Comparison of ENCODE assay signal across 9 mouse cellular contexts in genomic region chr19:8870838-8871237, GRCm38 (mm10). TPM values are rescaled to one million over a fixed set of nuclear protein-coding genes. Genes with fewer than 3 reads are reported as not detected.
DNase-seq lines count a peak whose midpoint lies in the region; ATAC-seq and TF ChIP-seq lines count a peak whose summit lies in the region.
"Had no signal": no experiment of that assay in that cellular context is flagged by ENCODE, and none has a peak within 500 bp of the region (broad histone marks: within the 10 kb centered on the region; RNA-seq: fewer than 3 reads in every experiment).

No protein-coding gene starts in this region.

- H3K4me2 ChIP-seq in embryonic facial prominence, embryonic 13.5 days: peak overlapping the region; percentile 85
- H3K4me2 ChIP-seq in intestine, embryonic 15.5 days (replicated peaks): peak overlapping the region; percentile 55
- peak overlapping the region; percentile 92 for H3K4me2 ChIP-seq in neural tube, embryonic 12.5 days (replicated peaks)

- no peaks in the 10 kb centered on the region for H3K79me2 ChIP-seq in liver, adult 2 months (ENCODE audit: control insufficient read depth, insufficient read depth, low read length)

- H3K4me3 ChIP-seq in liver, adult 2 months (ENCODE audit: insufficient read depth, low read depth, low read length): peak overlapping the region; percentile 82
- peak overlapping the region; percentile 83 for H3K4me3 ChIP-seq in embryonic facial prominence, embryonic 13.5 days
- peak overlapping the region; percentile 68 for H3K4me3 ChIP-seq in intestine, embryonic 15.5 days (replicated peaks)
- peak overlapping the region; percentile 79 for H3K4me3 ChIP-seq in neural tube, embryonic 12.5 days

- no peak for TF ChIP-seq POLR2A in liver, adult 2 months (IDR thresholded peaks at IDR 0.05; ENCODE audit: extremely low read depth, insufficient read depth, low read length)

- DNase-seq in liver, adult 2 months (ENCODE audit: extremely low read depth, low read depth, low spot score): no peak
- no peak for DNase-seq in liver
- DNase-seq in adrenal gland, adult 8-10 months: no peak
- no peak for DNase-seq in adrenal gland, adult (ENCODE audit: inconsistent age in 2 of 2, low spot score in 1 of 2)
- DNase-seq in cerebellum, adult 9-10 months: no peak

- H3K9ac ChIP-seq in liver, adult 2 months (ENCODE audit: low read depth, low read length): peak overlapping the region; percentile 39
- H3K9ac ChIP-seq in embryonic facial prominence, embryonic 13.5 days: peak overlapping the region; percentile 92
- H3K9ac ChIP-seq in intestine, embryonic 15.5 days: peak overlapping the region; percentile 55
- H3K9ac ChIP-seq in neural tube, embryonic 12.5 days: peak overlapping the region; percentile 96

- H3K36me3 ChIP-seq in liver, adult 2 months (ENCODE audit: control insufficient read depth, insufficient read depth, low read length): peaks cover 16% of the 10 kb centered on the region
- peaks cover 28% of the 10 kb centered on the region for H3K36me3 ChIP-seq in embryonic facial prominence, embryonic 13.5 days
- peaks cover 15% of the 10 kb centered on the region for H3K36me3 ChIP-seq in intestine, embryonic 15.5 days
- H3K36me3 ChIP-seq in neural tube, embryonic 12.5 days: peaks cover 27% of the 10 kb centered on the region

- H3K9me3 ChIP-seq in embryonic facial prominence, embryonic 13.5 days: no peaks in the 10 kb centered on the region
- H3K9me3 ChIP-seq in intestine, embryonic 15.5 days: no peaks in the 10 kb centered on the region
- H3K9me3 ChIP-seq in neural tube, embryonic 12.5 days: no peaks in the 10 kb centered on the region

- 6% methylated on average over 9 of the region's 9 CpGs for WGBS in liver, adult 2 months
- WGBS in embryonic facial prominence, embryonic 13.5 days: 55% methylated on average over 9 of the region's 9 CpGs
- 43% methylated on average over 9 of the region's 9 CpGs for WGBS in intestine, embryonic 15.5 days
- WGBS in neural tube, embryonic 12.5 days: 64% methylated on average over 9 of the region's 9 CpGs

- H3K27me3 ChIP-seq in liver, adult 2 months (ENCODE audit: control insufficient read depth, insufficient read depth, low read length): no peaks in the 10 kb centered on the region
- no peaks in the 10 kb centered on the region for H3K27me3 ChIP-seq in embryonic facial prominence, embryonic 13.5 days
- H3K27me3 ChIP-seq in intestine, embryonic 15.5 days (replicated peaks): no peaks in the 10 kb centered on the region
- H3K27me3 ChIP-seq in neural tube, embryonic 12.5 days (replicated peaks): no peaks in the 10 kb centered on the region

- ATAC-seq in embryonic facial prominence, embryonic 13.5 days (ENCODE audit: insufficient number of reproducible peaks, insufficient read depth, low FRiP score, low TSS enrichment, low read depth): no peak
- peak; percentile 44 for ATAC-seq in intestine, embryonic 15.5 days
- ATAC-seq in neural tube, embryonic 12.5 days (ENCODE audit: low FRiP score, low read depth): peak; percentile 51

- peaks cover 13% of the 10 kb centered on the region; the same call in 1 of the 2 replicates for H3K4me1 ChIP-seq in liver, adult 2 months (ENCODE audit: control insufficient read depth, insufficient read depth, low read length)
- H3K4me1 ChIP-seq in embryonic facial prominence, embryonic 13.5 days: peaks cover 12% of the 10 kb centered on the region
- peaks cover 6% of the 10 kb centered on the region for H3K4me1 ChIP-seq in intestine, embryonic 15.5 days (replicated peaks)
- H3K4me1 ChIP-seq in neural tube, embryonic 12.5 days: peaks cover 9% of the 10 kb centered on the region

- peak overlapping the region; percentile 56 for H3K27ac ChIP-seq in liver, adult 2 months (replicated peaks; ENCODE audit: insufficient read depth, low read depth, low read length)
- H3K27ac ChIP-seq in embryonic facial prominence, embryonic 13.5 days: peak overlapping the region; percentile 73
- peak overlapping the region; percentile 59 for H3K27ac ChIP-seq in intestine, embryonic 15.5 days
- H3K27ac ChIP-seq in neural tube, embryonic 12.5 days: peak overlapping the region; percentile 23; the same call in 1 of the 2 replicates

- no peak for TF ChIP-seq CTCF in liver, adult 2 months (IDR thresholded peaks at IDR 0.05; ENCODE audit: low read depth, low read length)

RNA-seq across cellular contexts. Expression of gene Ubxn1, which starts 0.5 kb away (rescaled TPM):
- 82.7 and 88.4 TPM in 2 replicates for total RNA-seq in liver, adult 2 months (2014; rRNA removed)
- 128 and 133 TPM in 2 replicates for polyA plus RNA-seq in liver, adult 2 months (2012; rRNA removed)
- polyA plus RNA-seq in embryonic facial prominence, embryonic 13.5 days (2015; fragmentation: Nextera tagmentation; extraction: Ambion mirVana): 184 and 189 TPM in 2 replicates
- polyA plus RNA-seq in intestine, embryonic 15.5 days (2015; fragmentation: Nextera tagmentation; extraction: Ambion mirVana): 163 and 167 TPM in 2 replicates
- 186 and 193 TPM in 2 replicates for polyA plus RNA-seq in neural tube, embryonic 12.5 days (2016; fragmentation: Nextera tagmentation; extraction: Ambion mirVana)
- total RNA-seq in adrenal gland, adult 8-10 months (2022): 100 to 1,000 TPM; 203 to 231 (median 218) TPM

RNA-seq across cellular contexts. Expression of gene Uqcc3, which starts 9.9 kb away (rescaled TPM):
- 21.3 and 27.7 TPM in 2 replicates for total RNA-seq in liver, adult 2 months (2014; rRNA removed)
- 32.6 and 38.8 TPM in 2 replicates for polyA plus RNA-seq in liver, adult 2 months (2012; rRNA removed)
- 64.2 and 72.3 TPM in 2 replicates for polyA plus RNA-seq in embryonic facial prominence, embryonic 13.5 days (2015; fragmentation: Nextera tagmentation; extraction: Ambion mirVana)
- polyA plus RNA-seq in intestine, embryonic 15.5 days (2015; fragmentation: Nextera tagmentation; extraction: Ambion mirVana): 62.7 and 63.9 TPM in 2 replicates
- 62.2 and 66.0 TPM in 2 replicates for polyA plus RNA-seq in neural tube, embryonic 12.5 days (2016; fragmentation: Nextera tagmentation; extraction: Ambion mirVana)
- total RNA-seq in adrenal gland, adult 8-10 months (2022): 10 to 100 TPM; 53.2 to 91.0 (median 63.1) TPM

RNA-seq across cellular contexts. Expression of gene Lbhd1, which starts 12.7 kb away (rescaled TPM):
- 2.5 and 3.4 TPM in 2 replicates for total RNA-seq in liver, adult 2 months (2014; rRNA removed)
- polyA plus RNA-seq in liver, adult 2 months (2012; rRNA removed): 1.2 and 1.3 TPM in 2 replicates
- polyA plus RNA-seq in embryonic facial prominence, embryonic 13.5 days (2015; fragmentation: Nextera tagmentation; extraction: Ambion mirVana): 56.0 and 91.0 TPM in 2 replicates
- 72.5 and 95.3 TPM in 2 replicates for polyA plus RNA-seq in intestine, embryonic 15.5 days (2015; fragmentation: Nextera tagmentation; extraction: Ambion mirVana)
- 63.3 and 89.5 TPM in 2 replicates for polyA plus RNA-seq in neural tube, embryonic 12.5 days (2016; fragmentation: Nextera tagmentation; extraction: Ambion mirVana)
- total RNA-seq in adrenal gland, adult 8-10 months (2022): 10 to 100 TPM in 3 of 4 experiments, 1 to 10 TPM in 1; 9.6 to 22.4 (median 14.5) TPM

RNA-seq across cellular contexts. Expression of gene Gm49403, which starts 12.9 kb away (rescaled TPM):
- not detected in 2 replicates for total RNA-seq in liver, adult 2 months (2014; rRNA removed)
- not detected in 2 replicates for polyA plus RNA-seq in liver, adult 2 months (2012; rRNA removed)
- not detected in 2 replicates for polyA plus RNA-seq in embryonic facial prominence, embryonic 13.5 days (2015; fragmentation: Nextera tagmentation; extraction: Ambion mirVana)
- not detected in 2 replicates for polyA plus RNA-seq in intestine, embryonic 15.5 days (2015; fragmentation: Nextera tagmentation; extraction: Ambion mirVana)
- polyA plus RNA-seq in neural tube, embryonic 12.5 days (2016; fragmentation: Nextera tagmentation; extraction: Ambion mirVana): not detected in 2 replicates
- not detected for total RNA-seq in adrenal gland, adult 8-10 months (2022)
- polyA plus RNA-seq: brain, embryonic 14.5 days had no signal

RNA-seq across cellular contexts. Expression of gene 1810009A15Rik, which starts 17.8 kb away (rescaled TPM):
- total RNA-seq in liver, adult 2 months (2014; rRNA removed): 23.5 and 34.0 TPM in 2 replicates
- 10.8 and 13.6 TPM in 2 replicates for polyA plus RNA-seq in liver, adult 2 months (2012; rRNA removed)
- polyA plus RNA-seq in embryonic facial prominence, embryonic 13.5 days (2015; fragmentation: Nextera tagmentation; extraction: Ambion mirVana): 84.9 and 90.0 TPM in 2 replicates
- polyA plus RNA-seq in intestine, embryonic 15.5 days (2015; fragmentation: Nextera tagmentation; extraction: Ambion mirVana): 86.5 and 95.2 TPM in 2 replicates
- 82.0 and 98.5 TPM in 2 replicates for polyA plus RNA-seq in neural tube, embryonic 12.5 days (2016; fragmentation: Nextera tagmentation; extraction: Ambion mirVana)
- 10 to 100 TPM; 32.6 to 54.7 (median 45.3) TPM for total RNA-seq in adrenal gland, adult 8-10 months (2022)

Comparison
In these comparisons a context has a peak if more than half of its experiments do, and no peak if none do; other contexts are left out.
1. H3K27ac ChIP-seq: peak in every context shown above with its lines; median percentile 73 in embryonic facial prominence, embryonic 13.5 days; 59 in intestine, embryonic 15.5 days; 56 in liver, adult 2 months; 23 in neural tube, embryonic 12.5 days.
2. H3K9ac ChIP-seq: peak in every context shown above with its lines; median percentile 96 in neural tube, embryonic 12.5 days; 92 in embryonic facial prominence, embryonic 13.5 days; 55 in intestine, embryonic 15.5 days; 39 in liver, adult 2 months.
3. RNA of gene Lbhd1, which starts 12.7 kb away (polyA plus RNA-seq): 72.5 to 95.3 TPM in intestine, embryonic 15.5 days, 56.0 to 91.0 TPM in embryonic facial prominence, embryonic 13.5 days and 63.3 to 89.5 TPM in neural tube, embryonic 12.5 days; 1.2 to 1.3 TPM in liver, adult 2 months; every median in the first group is over 10 times any median in the second.
4. Peak in every context shown above with its lines, with median percentiles within 50 percentile points of each other: H3K4me3 ChIP-seq and H3K4me2 ChIP-seq.